Mouse (Mus musculus) E14TG2a.4 (cell line): ENCODE measurements around the gene Gpm6b.

Source experiments
- CTCF ChIP-seq: conservative IDR thresholded peaks from 2 replicates; pipeline ENCODE4 v1.5.1; 2014; ENCODE audit warnings: low read length
- NANOG ChIP-seq: IDR thresholded peaks from 2 replicates; pipeline ENCODE4 v1.6.1; 2014; ENCODE audit warnings: borderline replicate concordance, low read length, mixed read lengths

GRCm38 (mm10) chrX:166239520-166239919 is 809 bp downstream of the Gpm6b start:
- TF ChIP-seq CTCF (no peak), NANOG (no peak)
